Mouse (Mus musculus) activated CD4-positive, CD25-positive, alpha-beta regulatory T cell (primary cell): ENCODE measurements around the gene Slco4c1. TPM values are rescaled to one million over a fixed set of nuclear protein-coding genes. Genes with fewer than 3 reads are reported as not detected.

ENCODE experiments used
- polyA plus RNA-seq, 2 experiments: library from polyadenylated mRNA; unstranded; fragments of 100-300 nt; shearing (Covaris generic); gene quantifications; one replicate each; pipeline ENCODE4 v1.2.1; 2017

Gene Slco4c1
- not detected for polyA plus RNA-seq

DNA sequence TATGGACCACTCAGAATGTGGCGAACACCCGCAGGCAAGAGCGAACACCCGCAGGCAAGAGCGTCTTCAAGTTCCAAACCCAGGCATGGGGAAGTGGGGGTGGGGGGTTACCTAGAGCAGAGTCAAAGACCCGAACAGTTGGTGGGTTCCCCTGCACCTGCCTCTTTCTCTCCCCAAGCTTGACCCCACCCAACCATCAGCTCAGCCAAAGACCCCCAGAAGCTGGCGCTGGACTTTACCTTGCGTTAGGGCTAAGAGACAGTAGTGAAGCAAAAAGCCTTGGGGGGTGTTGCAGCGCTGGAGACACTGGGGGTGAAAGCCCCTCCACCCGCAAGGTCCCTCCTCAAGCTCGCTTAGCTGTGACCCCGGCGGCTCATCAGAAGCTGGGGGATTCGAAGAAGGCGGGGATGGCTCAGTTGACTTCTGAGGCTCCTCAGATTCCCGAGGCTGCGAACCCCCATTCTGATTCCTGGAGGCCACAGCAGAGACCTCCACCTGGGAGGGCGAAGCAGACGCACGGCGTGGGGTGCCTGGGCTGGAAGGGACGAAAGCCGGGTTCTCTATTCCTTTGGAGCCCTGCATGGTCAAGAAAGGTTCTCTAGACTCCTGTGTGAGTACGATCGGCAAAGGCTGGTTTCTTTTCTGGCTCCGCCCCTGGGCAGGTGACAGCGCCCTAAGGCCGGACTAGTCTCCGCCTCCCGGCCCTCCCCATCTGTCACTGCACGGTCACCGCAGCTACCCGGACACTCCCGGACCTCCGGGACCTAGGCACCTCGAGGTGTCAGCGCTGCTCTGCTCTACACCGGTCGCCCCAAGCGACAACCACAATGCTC, at the start of gene Slco4c1:
Gene Slco4c1, minus strand, starts transcription at position 644 of the 833 bp plus-strand sequence.

